Mouse (Mus musculus): ENCODE measurements around the gene Gtf2h4.

DNA sequence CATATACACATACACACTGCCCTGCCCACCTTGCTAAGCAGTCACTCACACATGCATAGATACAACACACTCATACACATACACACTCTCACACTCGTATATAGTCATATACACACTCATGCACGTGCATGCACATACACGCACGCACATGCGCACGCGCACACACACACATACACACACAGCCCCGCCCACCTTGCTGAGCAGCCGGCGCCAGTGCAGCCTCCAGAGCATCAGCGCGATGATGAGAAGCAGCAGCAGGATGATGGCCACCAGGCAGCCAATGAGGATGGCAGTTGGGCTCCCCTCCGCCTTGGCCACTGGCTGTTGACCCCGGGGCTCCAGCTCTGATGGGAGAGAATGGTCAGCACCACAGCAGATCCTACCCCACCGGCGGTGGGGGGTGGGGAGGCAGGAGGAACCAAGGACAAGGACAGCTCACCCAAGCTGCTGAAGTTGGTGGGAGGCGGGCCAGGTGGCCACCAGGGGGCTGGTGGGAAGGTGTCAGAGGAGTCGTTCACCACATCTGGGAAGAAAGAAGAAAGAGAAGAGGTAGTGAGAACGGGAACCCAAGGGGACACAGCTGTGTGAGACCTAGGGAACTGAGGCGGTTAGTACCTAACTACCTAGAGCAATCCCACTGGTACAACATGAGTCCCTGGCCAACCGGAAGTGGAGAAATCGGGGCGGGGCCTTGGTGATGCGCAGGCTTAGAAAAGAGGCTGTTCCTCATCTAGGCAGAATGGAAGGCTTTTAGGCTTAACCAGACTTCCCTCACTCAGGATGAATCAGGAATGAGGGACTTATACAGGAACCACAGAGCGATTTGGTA is 15.0 kb upstream of the Gtf2h4 start:
- TF ChIP-seq CTCF (IDR thresholded peaks at IDR 0.05; ENCODE audit: control insufficient read depth, insufficient read depth, insufficient read length) (no peak), MAX (IDR thresholded peaks at IDR 0.05) (no peak), USF1 (IDR thresholded peaks at IDR 0.05; ENCODE audit: low read depth) (no peak), MYOG (IDR thresholded peaks at IDR 0.05; ENCODE audit: control insufficient read depth, extremely low read depth, insufficient read length) (no peak)

All from C2C12 (cell line).